Mouse (Mus musculus) ovary, adult 18-20 months (tissue): Measurements from ENCODE around the gene Acvr1b.

Source experiments
- DNase-seq: peaks from one replicate; pipeline ENCODE4 v3.0.0; 2022; ENCODE audit warnings: low spot score, mixed read lengths

Acvr1b gene

GRCm38 (mm10) chr15:101197497-101198179 is 23.8 kb downstream of the Acvr1b start:
- DNase-seq, result no peak

GRCm38 (mm10) chr15:101198218-101198617 is 24.4 kb downstream of the Acvr1b start:
- DNase-seq, result peak; percentile 48

GRCm38 (mm10) chr15:101198850-101199249 is 25.0 kb downstream of the Acvr1b start:
- no peak for DNase-seq

- DNase-seq, result no peak
Measured at GRCm38 (mm10) chr15:101200777-101201295, 27.0 kb downstream of the Acvr1b start.

- no peak for DNase-seq
Measured at GRCm38 (mm10) chr15:101201414-101201813, 27.5 kb downstream of the Acvr1b start.

GRCm38 (mm10) chr15:101203673-101204072 is 29.8 kb downstream of the Acvr1b start:
- no peak for DNase-seq

GRCm38 (mm10) chr15:101204781-101205180 is 30.9 kb downstream of the Acvr1b start:
- DNase-seq, result no peak

- DNase-seq, result no peak
Measured at GRCm38 (mm10) chr15:101210228-101210627, 36.4 kb downstream of the Acvr1b start.

GRCm38 (mm10) chr15:101210998-101211613 is 37.2 kb downstream of the Acvr1b start:
- no peak for DNase-seq

GRCm38 (mm10) chr15:101212435-101212834 is 38.6 kb downstream of the Acvr1b start:
- DNase-seq, result no peak

- DNase-seq, result no peak
Measured at GRCm38 (mm10) chr15:101215136-101215535, 41.3 kb downstream of the Acvr1b start.

- DNase-seq, result no peak
Measured at GRCm38 (mm10) chr15:101216036-101216435, 42.2 kb downstream of the Acvr1b start.

- DNase-seq, result no peak
Measured at GRCm38 (mm10) chr15:101220905-101221297, 47.0 kb downstream of the Acvr1b start.

GRCm38 (mm10) chr15:101221298-101222104 is 47.6 kb downstream of the Acvr1b start:
- peak; percentile 78 for DNase-seq

GRCm38 (mm10) chr15:101222897-101223482 is 49.1 kb downstream of the Acvr1b start:
- DNase-seq, result no peak

- no peak for DNase-seq
Measured at GRCm38 (mm10) chr15:101223596-101223995, 49.7 kb downstream of the Acvr1b start.

GRCm38 (mm10) chr15:101224006-101224906 is 50.4 kb downstream of the Acvr1b start, which contains the start of gene Grasp:
Grasp (plus strand) TSS chr15:101224188.
- peak; percentile 90 for DNase-seq

- DNase-seq, result no peak
Measured at GRCm38 (mm10) chr15:101224977-101225376, 51.1 kb downstream of the Acvr1b start.

GRCm38 (mm10) chr15:101227971-101228370 is 54.1 kb downstream of the Acvr1b start:
- DNase-seq, result peak; percentile 49

GRCm38 (mm10) chr15:101228866-101229590 is 55.2 kb downstream of the Acvr1b start:
- DNase-seq, result peak; percentile 86
